Mouse (Mus musculus) erythroblast, embryonic 14.5 days (primary cell): ENCODE measurements around the gene Cpt1c. TPM values are rescaled to one million over a fixed set of nuclear protein-coding genes. Genes with fewer than 3 reads are reported as not detected.
A peak's percentile ranks its signal among the peaks of the same experiment; 100 is the strongest.
"Not testable (repeated sequence)": the region's sequence is repeated elsewhere in the genome, so short reads cannot be mapped to it uniquely, and the experiment has no call there.

Experiments
- H3K27me3 ChIP-seq: 2 replicates; pipeline ENCODE4 v1.6.1; 2012; ENCODE audit warnings: inconsistent platforms; ENCODE audit not compliant: control insufficient read depth
- H3K36me3 ChIP-seq: 2 replicates; pipeline ENCODE4 v1.6.1; 2012; ENCODE audit warnings: mild to moderate bottlenecking, inconsistent platforms; ENCODE audit not compliant: control insufficient read depth
- H3K4me1 ChIP-seq: 2 replicates; pipeline ENCODE4 v1.6.1; 2012; ENCODE audit warnings: inconsistent platforms; ENCODE audit not compliant: control insufficient read depth
- H3K4me3 ChIP-seq: replicated peaks from 2 replicates; pipeline ENCODE3; 2012; ENCODE audit warnings: moderate library complexity, mild to moderate bottlenecking, inconsistent platforms
- H3K9me3 ChIP-seq: 2 replicates; pipeline ENCODE4 v1.6.1; 2012; ENCODE audit warnings: low read length, inconsistent platforms, mixed read lengths; ENCODE audit not compliant: control insufficient read depth
- GATA1 ChIP-seq: IDR thresholded peaks from 2 replicates; pipeline ENCODE4 v1.6.1; 2012; ENCODE audit warnings: low read length, inconsistent platforms, mixed read lengths
- TAL1 ChIP-seq: IDR thresholded peaks from 3 replicates; pipeline ENCODE4 v1.6.1; 2012; ENCODE audit warnings: low read length, inconsistent platforms, mixed read lengths
- polyA plus RNA-seq: library from polyadenylated mRNA; stranded (reverse); fragments of >175 nt; gene quantifications from 2 replicates; pipeline ENCODE4 v1.2.3, GENCODE M21; 2012

The Cpt1c gene
- 0.05 and 0.07 TPM in 2 replicates for polyA plus RNA-seq

GRCm38 (mm10) chr7:44974383-44975116, at the start of gene Cpt1c:
TSS of gene Cpt1c (minus strand) at chr7:44974851.
- peaks cover 14% of the 10 kb centered on the region for H3K27me3 ChIP-seq
- peaks cover 46% of the 10 kb centered on the region for H3K4me1 ChIP-seq
- H3K4me3 ChIP-seq = peak within 1 kb of the TSS; percentile 52
- TF ChIP-seq GATA1 = no peak
- TF ChIP-seq TAL1 = no peak
- H3K9me3 ChIP-seq = no peaks in the 10 kb centered on the region
- H3K36me3 ChIP-seq = peaks cover 43% of the 10 kb centered on the region

GRCm38 (mm10) chr7:45023711-45024110, 49.1 kb upstream of the Cpt1c start:
- not testable (repeated sequence) for H3K9me3 ChIP-seq, H3K4me3 ChIP-seq
- Histone ChIP-seq H3K27me3 (peaks cover 31% of the 10 kb centered on the region), H3K4me1 (peaks cover 46% of the 10 kb centered on the region), H3K36me3 (peaks cover 20% of the 10 kb centered on the region)

- H3K9me3 ChIP-seq = no peaks in the 10 kb centered on the region
- H3K4me1 ChIP-seq = peaks cover 44% of the 10 kb centered on the region
- H3K4me3 ChIP-seq = no peak overlapping the region
- H3K36me3 ChIP-seq = no peaks in the 10 kb centered on the region
- peaks cover 39% of the 10 kb centered on the region for H3K27me3 ChIP-seq
- TF ChIP-seq TAL1 (no peak), GATA1 (no peak)
Measured at GRCm38 (mm10) chr7:45020225-45020624, 45.6 kb upstream of the Cpt1c start.

- Histone ChIP-seq H3K36me3 (peaks cover 3% of the 10 kb centered on the region), H3K4me3 (no peak overlapping the region), H3K4me1 (peaks cover 45% of the 10 kb centered on the region), H3K9me3 (no peaks in the 10 kb centered on the region), H3K27me3 (peaks cover 39% of the 10 kb centered on the region)
- TF ChIP-seq TAL1 (no peak), GATA1 (no peak)
Measured at GRCm38 (mm10) chr7:45019031-45019571, 44.5 kb upstream of the Cpt1c start.

GRCm38 (mm10) chr7:45017242-45018061, 42.8 kb upstream of the Cpt1c start, which contains the start of gene Rras:
TSS of gene Rras (plus strand) at chr7:45017961.
- Histone ChIP-seq H3K27me3 (peaks cover 39% of the 10 kb centered on the region), H3K9me3 (no peaks in the 10 kb centered on the region), H3K4me1 (peaks cover 61% of the 10 kb centered on the region), H3K36me3 (peaks cover 20% of the 10 kb centered on the region), H3K4me3 (peak within 1 kb of the TSS; percentile 87)
- TF ChIP-seq GATA1 = 0 out of 2 replicates have a peak, but pooled peaks have one; percentile 21
- TF ChIP-seq TAL1 = no peak

GRCm38 (mm10) chr7:45016761-45017160, 42.1 kb upstream of the Cpt1c start:
- TF ChIP-seq TAL1 (no peak), GATA1 (no peak)
- no peaks in the 10 kb centered on the region for H3K9me3 ChIP-seq
- peaks cover 26% of the 10 kb centered on the region for H3K36me3 ChIP-seq
- peak overlapping the region; percentile 87 for H3K4me3 ChIP-seq
- peaks cover 38% of the 10 kb centered on the region for H3K27me3 ChIP-seq
- H3K4me1 ChIP-seq = peaks cover 68% of the 10 kb centered on the region

- H3K4me3 ChIP-seq = peak within 1 kb of the TSS; percentile 87
- H3K9me3 ChIP-seq = no peaks in the 10 kb centered on the region
- TF ChIP-seq GATA1 = no peak
- TF ChIP-seq TAL1 = no peak
- H3K36me3 ChIP-seq = peaks cover 33% of the 10 kb centered on the region
- H3K27me3 ChIP-seq = peaks cover 32% of the 10 kb centered on the region
- H3K4me1 ChIP-seq = peaks cover 73% of the 10 kb centered on the region
Measured at GRCm38 (mm10) chr7:45015957-45016612, 41.4 kb upstream of the Cpt1c start, which contains the start of gene Scaf1. TSS of gene Scaf1 (minus strand) at chr7:45016363.

GRCm38 (mm10) chr7:45015344-45015956, 40.8 kb upstream of the Cpt1c start:
- H3K4me1 ChIP-seq = peaks cover 74% of the 10 kb centered on the region
- H3K9me3 ChIP-seq = no peaks in the 10 kb centered on the region
- peaks cover 26% of the 10 kb centered on the region for H3K27me3 ChIP-seq
- H3K36me3 ChIP-seq = peaks cover 39% of the 10 kb centered on the region
- TF ChIP-seq TAL1 (no peak), GATA1 (no peak)
- peak overlapping the region; percentile 87 for H3K4me3 ChIP-seq
